Mouse (Mus musculus) CD4-positive naive resting alpha-beta T cell, adult 57 days (primary cell): Measurements from ENCODE around the gene Hapln2. TPM values are rescaled to one million over a fixed set of nuclear protein-coding genes. Genes with fewer than 3 reads are reported as not detected.

Experiments used
- total RNA-seq: library from RNA; stranded (reverse); gene quantifications from one replicate; pipeline ENCODE4 v1.2.4, GENCODE M21; 2023

Gene Hapln2
- not detected for total RNA-seq

DNA sequence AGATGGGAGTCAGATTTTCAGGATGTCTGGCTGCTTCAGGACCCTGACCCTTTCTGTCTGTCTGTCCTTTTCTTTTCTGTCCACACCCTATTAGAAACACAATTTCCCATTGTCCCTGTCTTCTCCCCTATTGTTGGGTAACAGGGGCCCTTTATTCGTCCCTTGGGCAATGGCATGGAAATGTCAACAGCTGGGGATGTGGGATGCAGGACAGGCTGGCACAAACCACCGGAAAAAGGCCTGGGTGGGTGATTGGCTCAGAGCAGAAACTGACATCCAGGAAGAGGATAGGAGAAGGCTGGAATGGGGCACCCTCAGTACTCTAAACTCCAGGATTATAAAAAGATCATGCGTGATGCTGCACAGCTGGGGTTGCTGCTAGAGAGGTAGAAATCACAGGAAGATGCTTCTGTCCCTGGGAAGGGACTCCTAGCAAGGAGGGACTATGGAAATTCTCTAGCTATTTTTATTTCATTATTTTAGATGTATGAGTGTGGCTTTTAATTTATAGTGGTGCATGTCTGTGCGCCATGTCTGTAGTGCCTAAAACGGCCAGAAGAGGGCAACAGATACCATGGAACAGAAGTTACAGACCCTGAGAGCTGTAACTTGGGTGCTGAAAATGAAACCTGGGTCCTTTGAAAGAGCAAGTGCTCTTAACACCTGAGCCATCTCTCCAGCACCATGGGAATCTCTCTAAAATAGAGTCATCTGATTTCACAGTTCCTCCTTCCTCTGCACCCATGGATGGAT lies at the start of gene Hapln2:
Hapln2 (minus strand) TSS at position 150 of the 753 bp plus-strand sequence.

DNA sequence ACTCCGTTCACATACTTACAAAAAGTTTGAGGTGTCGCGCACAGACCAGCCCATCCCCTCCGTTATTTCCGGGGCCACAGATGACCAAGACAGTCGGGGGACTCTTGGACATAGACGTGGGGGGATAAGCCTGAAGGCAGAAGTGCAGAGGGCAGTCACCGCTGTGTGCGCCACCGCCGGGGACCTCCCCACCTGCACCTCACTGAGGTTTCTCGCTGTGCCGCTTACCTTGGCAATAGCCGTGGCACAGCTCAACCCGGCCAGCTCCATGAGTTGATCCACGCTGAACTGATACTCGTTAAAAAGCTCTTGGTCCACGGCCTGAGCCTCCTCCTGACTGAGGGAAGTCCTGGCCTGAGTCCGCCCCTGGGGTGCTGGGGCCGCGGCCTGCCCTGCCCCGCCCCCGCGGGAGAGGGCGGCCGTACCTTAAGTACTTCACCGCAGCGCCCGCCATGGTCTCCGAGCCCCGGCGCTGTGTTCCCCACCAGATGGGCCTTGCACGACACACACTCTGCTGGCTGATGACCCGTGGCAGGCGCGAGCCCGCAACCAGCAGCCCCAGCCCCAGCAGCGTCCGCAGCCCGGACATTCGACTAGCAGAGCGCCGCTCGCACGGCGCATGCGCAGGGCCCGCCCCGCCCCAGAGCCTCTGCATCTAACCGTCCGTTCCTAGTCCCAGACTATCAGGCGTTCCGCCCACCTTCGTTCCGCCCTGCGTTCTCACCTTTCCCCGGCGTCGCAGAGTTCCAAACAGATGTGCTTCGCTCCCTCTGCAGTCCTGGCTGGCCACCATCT lies 30.7 kb upstream of the Hapln2 start, which contains the start of gene Naxe:
Naxe (minus strand) TSS at position 594 of the 795 bp plus-strand sequence.

DNA sequence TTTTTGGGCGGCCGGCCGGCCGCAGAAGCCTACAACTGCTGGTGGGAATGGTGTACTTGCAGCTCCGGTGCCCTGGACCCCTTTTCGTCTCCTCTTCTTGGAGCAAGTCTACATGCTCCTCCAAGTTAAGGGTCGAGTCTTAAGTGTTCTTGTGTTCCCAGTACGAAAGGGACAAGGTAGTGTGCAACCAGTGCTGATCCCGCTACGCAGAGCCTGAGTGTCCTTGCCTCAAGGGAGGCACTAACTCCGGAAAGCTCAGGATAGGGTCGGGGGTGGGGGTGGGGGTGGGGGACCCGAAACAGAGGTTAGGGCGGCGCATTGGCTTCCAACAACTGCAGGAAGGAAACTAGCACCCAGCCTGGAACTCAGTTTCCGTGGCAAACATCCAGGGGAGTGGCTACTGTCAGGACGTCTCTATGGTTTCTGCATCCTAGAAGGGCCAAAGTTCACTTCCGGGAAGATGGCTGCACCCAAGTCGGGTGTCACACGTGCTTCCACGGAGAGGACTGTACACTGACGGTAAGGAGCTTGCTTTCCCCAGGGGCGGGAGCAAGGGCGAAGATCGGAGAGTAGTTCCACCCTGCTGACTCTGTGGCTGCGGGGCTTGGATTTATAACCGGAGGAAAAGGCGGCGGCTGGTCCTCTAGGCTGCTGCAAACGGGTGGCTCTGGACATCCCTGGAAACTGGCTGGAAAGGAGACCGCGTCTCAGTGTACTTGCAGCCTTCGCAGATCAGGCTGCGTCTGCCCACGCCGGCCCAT lies 15.5 kb upstream of the Hapln2 start, which contains the start of gene Gpatch4:
Gpatch4 (plus strand) TSS at position 448 of the 761 bp plus-strand sequence.

DNA sequence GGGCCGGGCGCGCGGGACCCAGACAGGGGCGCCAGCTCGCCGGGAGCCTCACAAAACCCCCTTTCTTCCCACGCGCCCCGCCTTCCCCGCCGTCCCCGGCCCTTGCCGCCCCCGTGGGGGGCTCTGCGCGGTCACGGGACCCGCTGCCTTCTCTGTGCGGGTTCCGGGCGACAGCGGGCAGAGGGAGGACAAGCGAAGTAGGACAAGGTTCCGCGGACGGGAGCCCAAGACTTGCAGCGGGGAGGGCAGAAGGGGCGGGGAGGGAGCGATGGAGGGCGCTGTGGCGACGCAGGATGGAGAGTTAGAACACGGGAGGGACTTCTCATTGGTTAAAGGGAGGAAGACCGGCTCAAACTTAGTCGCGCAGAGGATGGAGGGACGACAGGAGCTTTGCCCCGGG lies 27.2 kb downstream of the Hapln2 start, which contains the start of gene Bcan:
Bcan (minus strand) TSS at position 50 of the 400 bp plus-strand sequence.

Other genes starting within 250 kb of the Hapln2 start
- gene Ntrk1, start 232.4 kb downstream of the Hapln2 start, total RNA-seq, result not detected
- gene Insrr, start 230.6 kb downstream of the Hapln2 start, total RNA-seq, result not detected
- 23.2 TPM for gene Pear1, start 203.3 kb downstream of the Hapln2 start, total RNA-seq
- gene Sh2d2a, start 180.8 kb downstream of the Hapln2 start, total RNA-seq, result 294 TPM
- 70.6 TPM for gene Prcc, start 142.0 kb downstream of the Hapln2 start, total RNA-seq
- 85.8 TPM for gene Hdgf, start 121.3 kb downstream of the Hapln2 start, total RNA-seq
- gene Mrpl24, start 108.1 kb downstream of the Hapln2 start, total RNA-seq, result 169 TPM
- gene Isg20l2, start 97.3 kb downstream of the Hapln2 start, total RNA-seq, result 63.4 TPM
- gene Rrnad1, start 96.9 kb downstream of the Hapln2 start, total RNA-seq, result 32.8 TPM
- gene Crabp2, start 78.9 kb downstream of the Hapln2 start, total RNA-seq, result 2.3 TPM
- gene Nes, start 56.5 kb downstream of the Hapln2 start, total RNA-seq, result not detected
- not detected for gene Bcan, start 27.4 kb downstream of the Hapln2 start, total RNA-seq
- gene Gpatch4, start 15.5 kb upstream of the Hapln2 start, total RNA-seq, result 27.4 TPM
- 23.9 TPM for gene Naxe, start 30.9 kb upstream of the Hapln2 start, total RNA-seq
- gene Ttc24, start 50.7 kb upstream of the Hapln2 start, total RNA-seq, result not detected
- 1.2 TPM for gene Iqgap3, start 54.4 kb upstream of the Hapln2 start, total RNA-seq
- gene Mef2d, start 114.8 kb upstream of the Hapln2 start, total RNA-seq, result 345 TPM
- gene Rhbg, start 227.1 kb upstream of the Hapln2 start, total RNA-seq, result not detected